Mouse (Mus musculus): Measurements from ENCODE around the gene Tmem259. TPM values are rescaled to one million over a fixed set of nuclear protein-coding genes. Genes with fewer than 3 reads are reported as not detected.

Gene Tmem259
- total RNA-seq, 1 experiment = 127 TPM

DNA sequence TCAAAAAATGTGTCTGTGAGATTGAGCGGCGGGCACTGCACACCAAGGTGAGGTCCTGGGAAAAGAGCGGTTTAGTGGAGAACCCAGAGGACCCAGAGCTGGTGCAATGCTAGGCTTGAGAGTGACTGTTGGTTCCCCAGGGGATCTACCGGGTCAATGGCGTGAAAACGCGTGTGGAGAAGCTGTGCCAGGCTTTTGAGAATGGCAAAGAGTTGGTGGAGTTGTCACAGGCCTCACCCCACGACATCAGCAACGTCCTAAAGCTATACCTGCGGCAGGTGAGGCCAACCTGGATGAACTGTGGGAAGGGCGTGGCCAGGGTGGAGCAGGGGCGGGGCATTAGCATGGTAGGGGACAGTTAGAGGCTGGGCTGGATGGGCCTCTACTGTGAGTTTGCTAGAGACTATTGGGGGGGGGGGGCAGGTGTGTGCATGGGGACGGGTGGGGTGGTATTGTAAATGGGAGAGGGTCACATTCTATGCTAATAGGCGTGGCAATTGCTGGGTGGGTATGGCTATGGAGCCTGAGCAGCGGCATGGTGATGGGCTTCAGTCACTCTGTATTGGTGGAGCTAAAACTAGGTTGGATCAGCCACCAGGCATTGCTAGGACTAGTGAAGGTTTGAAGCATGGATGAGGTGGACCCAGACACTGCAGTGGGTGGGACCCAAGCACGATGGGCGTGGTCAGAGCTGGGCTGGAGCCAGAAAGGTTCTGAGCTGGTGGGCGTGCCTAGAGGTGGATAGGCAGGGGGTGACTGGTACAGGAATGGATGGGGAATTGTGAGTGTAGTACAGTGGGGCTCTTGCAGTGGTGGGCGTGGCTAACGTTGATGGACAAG, 43.8 kb upstream of the Tmem259 start:
- peaks cover 0 to 39% of the 10 kb centered on the region in 2 experiments; a peak in 2 of 4 replicates for H3K4me1 ChIP-seq (ENCODE audit: control insufficient read depth in 2 of 2, insufficient read depth in 2 of 2, low read length in 2 of 2, poor library complexity in 1 of 2)
- H3K9ac ChIP-seq (ENCODE audit: insufficient read depth, low read depth, low read length, poor library complexity, severe bottlenecking) = no peak overlapping the region
- no peak overlapping the region for H3K4me3 ChIP-seq (ENCODE audit: insufficient read depth in 1 of 2, low read depth in 1 of 2, low read length in 2 of 2, poor library complexity in 1 of 2, severe bottlenecking in 1 of 2)
- no peak overlapping the region for H3K27ac ChIP-seq (ENCODE audit: insufficient read depth, low read depth, low read length, poor library complexity, severe bottlenecking)
- peaks cover 5% of the 10 kb centered on the region; the same call in 1 of the 2 replicates for H3K36me3 ChIP-seq (ENCODE audit: control insufficient read depth, insufficient read depth, low read length, poor library complexity, severe bottlenecking)
- in situ Hi-C loops (cut with MboI; ENCODE audit: low sequenced_read_pairs in 2 of 2, unreplicated experiment in 2 of 2) = no loop called here
- TF ChIP-seq CHD2 (IDR thresholded peaks at IDR 0.05; ENCODE audit: low read depth, low read length) (no peak), MAFK (IDR thresholded peaks at IDR 0.05; ENCODE audit: insufficient read depth, low read depth, low read length) (no peak), ZC3H11A (IDR thresholded peaks at IDR 0.05; ENCODE audit: borderline replicate concordance, low read depth, low read length) (no peak), HCFC1 (IDR thresholded peaks at IDR 0.05; ENCODE audit: borderline replicate concordance, insufficient read depth, low read length) (no peak), ZNF384 (IDR thresholded peaks at IDR 0.05; ENCODE audit: low read depth, low read length) (no peak)
- no peaks in the 10 kb centered on the region for H3K9me3 ChIP-seq (ENCODE audit: control insufficient read depth, insufficient read depth, low read depth, low read length)
- peak; percentile 77 for DNase-seq (ENCODE audit: low read depth, low spot score)

DNA sequence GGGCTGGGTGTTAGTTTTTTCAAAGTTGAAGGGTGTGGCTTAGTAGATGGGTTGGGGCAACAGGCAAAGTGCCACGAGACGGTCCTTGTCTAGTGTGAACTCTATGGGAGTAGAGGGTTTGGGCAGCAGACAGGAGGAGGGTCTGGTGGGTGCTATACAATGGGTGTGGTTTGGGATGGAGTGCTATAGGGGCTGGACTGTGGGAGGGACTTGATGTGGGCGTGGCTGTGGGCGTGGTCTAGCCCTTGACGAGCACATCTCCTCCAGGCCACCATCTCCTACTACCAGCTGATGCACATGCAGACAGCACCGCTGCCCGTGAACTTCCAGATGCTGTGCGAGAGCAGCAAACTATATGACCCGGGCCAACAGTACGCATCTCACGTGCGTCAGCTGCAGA, 41.8 kb upstream of the Tmem259 start:
- in situ Hi-C loops (cut with MboI; ENCODE audit: low sequenced_read_pairs in 2 of 2, unreplicated experiment in 2 of 2) = no loop called here
- Histone ChIP-seq H3K4me1 (ENCODE audit: control insufficient read depth in 2 of 2, insufficient read depth in 2 of 2, low read length in 2 of 2, poor library complexity in 1 of 2) (peaks cover 0 to 43% of the 10 kb centered on the region in 2 experiments; a peak in 2 of 4 replicates), H3K4me3 (ENCODE audit: insufficient read depth in 1 of 2, low read depth in 1 of 2, low read length in 2 of 2, poor library complexity in 1 of 2, severe bottlenecking in 1 of 2) (no peak overlapping the region), H3K36me3 (ENCODE audit: control insufficient read depth, insufficient read depth, low read length, poor library complexity, severe bottlenecking) (peaks cover 7% of the 10 kb centered on the region; the same call in 1 of the 2 replicates), H3K9me3 (ENCODE audit: control insufficient read depth, insufficient read depth, low read depth, low read length) (no peaks in the 10 kb centered on the region), H3K9ac (ENCODE audit: insufficient read depth, low read depth, low read length, poor library complexity, severe bottlenecking) (no peak overlapping the region), H3K27ac (ENCODE audit: insufficient read depth, low read depth, low read length, poor library complexity, severe bottlenecking) (no peak overlapping the region)
- peak; percentile 86 for DNase-seq (ENCODE audit: low read depth, low spot score)
- TF ChIP-seq ZC3H11A (IDR thresholded peaks at IDR 0.05; ENCODE audit: borderline replicate concordance, low read depth, low read length) (no peak), CHD2 (IDR thresholded peaks at IDR 0.05; ENCODE audit: low read depth, low read length) (no peak), MAFK (IDR thresholded peaks at IDR 0.05; ENCODE audit: insufficient read depth, low read depth, low read length) (no peak), HCFC1 (IDR thresholded peaks at IDR 0.05; ENCODE audit: borderline replicate concordance, insufficient read depth, low read length) (no peak), ZNF384 (IDR thresholded peaks at IDR 0.05; ENCODE audit: low read depth, low read length) (no peak)

GRCm38 (mm10) chr10:80025463-80025862, 41.3 kb upstream of the Tmem259 start:
- Histone ChIP-seq H3K27ac (ENCODE audit: insufficient read depth, low read depth, low read length, poor library complexity, severe bottlenecking) (no peak overlapping the region), H3K9me3 (ENCODE audit: control insufficient read depth, insufficient read depth, low read depth, low read length) (no peaks in the 10 kb centered on the region), H3K4me1 (ENCODE audit: control insufficient read depth in 2 of 2, insufficient read depth in 2 of 2, low read length in 2 of 2, poor library complexity in 1 of 2) (peaks cover 0 to 47% of the 10 kb centered on the region in 2 experiments; a peak in 2 of 4 replicates), H3K36me3 (ENCODE audit: control insufficient read depth, insufficient read depth, low read length, poor library complexity, severe bottlenecking) (peaks cover 4% of the 10 kb centered on the region; the same call in 1 of the 2 replicates), H3K9ac (ENCODE audit: insufficient read depth, low read depth, low read length, poor library complexity, severe bottlenecking) (no peak overlapping the region), H3K4me3 (ENCODE audit: insufficient read depth in 1 of 2, low read depth in 1 of 2, low read length in 2 of 2, poor library complexity in 1 of 2, severe bottlenecking in 1 of 2) (no peak overlapping the region)
- no peak for DNase-seq (ENCODE audit: low read depth, low spot score)
- in situ Hi-C loops (cut with MboI; ENCODE audit: low sequenced_read_pairs in 2 of 2, unreplicated experiment in 2 of 2) = no loop called here
- TF ChIP-seq ZNF384 (IDR thresholded peaks at IDR 0.05; ENCODE audit: low read depth, low read length) (no peak), CHD2 (IDR thresholded peaks at IDR 0.05; ENCODE audit: low read depth, low read length) (no peak), ZC3H11A (IDR thresholded peaks at IDR 0.05; ENCODE audit: borderline replicate concordance, low read depth, low read length) (no peak), MAFK (IDR thresholded peaks at IDR 0.05; ENCODE audit: insufficient read depth, low read depth, low read length) (no peak), HCFC1 (IDR thresholded peaks at IDR 0.05; ENCODE audit: borderline replicate concordance, insufficient read depth, low read length) (no peak)

DNA sequence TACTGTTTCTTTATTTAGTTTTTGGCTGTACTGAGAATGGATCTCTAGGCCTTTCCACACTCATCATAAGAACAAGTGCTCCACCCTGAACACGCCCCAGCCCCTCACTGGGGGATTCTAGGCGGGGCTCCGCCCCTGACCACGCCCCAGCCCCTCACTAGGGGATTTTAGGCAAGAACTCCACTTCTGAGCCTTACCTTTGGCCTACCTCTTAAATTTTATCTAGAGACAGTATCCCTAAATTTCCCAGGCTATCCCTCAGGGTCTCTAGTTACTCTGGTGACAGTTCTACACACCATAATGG, 40.9 kb upstream of the Tmem259 start:
- peaks cover 4% of the 10 kb centered on the region; the same call in 1 of the 2 replicates for H3K36me3 ChIP-seq (ENCODE audit: control insufficient read depth, insufficient read depth, low read length, poor library complexity, severe bottlenecking)
- no peak overlapping the region for H3K9ac ChIP-seq (ENCODE audit: insufficient read depth, low read depth, low read length, poor library complexity, severe bottlenecking)
- TF ChIP-seq MAFK (IDR thresholded peaks at IDR 0.05; ENCODE audit: insufficient read depth, low read depth, low read length) (no peak), CHD2 (IDR thresholded peaks at IDR 0.05; ENCODE audit: low read depth, low read length) (no peak), ZC3H11A (IDR thresholded peaks at IDR 0.05; ENCODE audit: borderline replicate concordance, low read depth, low read length) (no peak), HCFC1 (IDR thresholded peaks at IDR 0.05; ENCODE audit: borderline replicate concordance, insufficient read depth, low read length) (no peak), ZNF384 (IDR thresholded peaks at IDR 0.05; ENCODE audit: low read depth, low read length) (no peak)
- H3K4me3 ChIP-seq (ENCODE audit: insufficient read depth in 1 of 2, low read depth in 1 of 2, low read length in 2 of 2, poor library complexity in 1 of 2, severe bottlenecking in 1 of 2) = no peak overlapping the region
- H3K9me3 ChIP-seq (ENCODE audit: control insufficient read depth, insufficient read depth, low read depth, low read length) = no peaks in the 10 kb centered on the region
- H3K27ac ChIP-seq (ENCODE audit: insufficient read depth, low read depth, low read length, poor library complexity, severe bottlenecking) = no peak overlapping the region
- no peak for DNase-seq (ENCODE audit: low read depth, low spot score)
- H3K4me1 ChIP-seq (ENCODE audit: control insufficient read depth in 2 of 2, insufficient read depth in 2 of 2, low read length in 2 of 2, poor library complexity in 1 of 2) = peaks cover 0 to 50% of the 10 kb centered on the region in 2 experiments; a peak in 2 of 4 replicates
- in situ Hi-C loops (cut with MboI; ENCODE audit: low sequenced_read_pairs in 2 of 2, unreplicated experiment in 2 of 2) = no loop called here

Data from ES-E14 (cell line).